Mouse (Mus musculus) kidney, embryonic 14.5 days (tissue): Measurements from ENCODE around the gene Pnkd. TPM values are rescaled to one million over a fixed set of nuclear protein-coding genes. Genes with fewer than 3 reads are reported as not detected.

ENCODE experiments used
- ATAC-seq: fragments of 200-750 bp; cut with Nextera tagmentation; 2 replicates; pipeline ENCODE4 v1.8.0; 2017; ENCODE audit warnings: moderate number of reproducible peaks, mild to moderate bottlenecking, moderate TSS enrichment, moderate library complexity; ENCODE audit not compliant: low FRiP score, low TSS enrichment
- H3K27ac ChIP-seq: fragments of 300-500 bp; sonication (generic); 2 replicates; pipeline ENCODE4 v1.5.1; 2014; ENCODE audit warnings: low read depth, mild to moderate bottlenecking, low read length, moderate library complexity, mixed read lengths
- H3K27me3 ChIP-seq: fragments of 300-500 bp; sonication (generic); 2 replicates; pipeline ENCODE4 v1.6.1; 2014; ENCODE audit warnings: mild to moderate bottlenecking, low read length; ENCODE audit not compliant: control insufficient read depth, insufficient read depth
- H3K36me3 ChIP-seq: fragments of 300-500 bp; sonication (generic); 2 replicates; pipeline ENCODE4 v1.6.1; 2014; ENCODE audit warnings: low read length, mixed read lengths; ENCODE audit not compliant: control insufficient read depth, insufficient read depth
- H3K4me1 ChIP-seq: fragments of 300-500 bp; sonication (generic); 2 replicates; pipeline ENCODE4 v1.6.1; 2014; ENCODE audit warnings: low read length, mixed read lengths; ENCODE audit not compliant: control insufficient read depth, insufficient read depth
- H3K4me2 ChIP-seq: fragments of 300-500 bp; sonication (generic); replicated peaks from 2 replicates; pipeline ENCODE4 v1.6.1; 2014; ENCODE audit warnings: low read depth, mild to moderate bottlenecking, low read length
- H3K4me3 ChIP-seq: fragments of 300-500 bp; sonication (generic); 2 replicates; pipeline ENCODE4 v1.5.1; 2014; ENCODE audit warnings: mild to moderate bottlenecking, low read length
- H3K9ac ChIP-seq: fragments of 300-500 bp; sonication (generic); 2 replicates; pipeline ENCODE4 v1.6.1; 2014; ENCODE audit warnings: low read depth, mild to moderate bottlenecking, low read length, moderate library complexity
- H3K9me3 ChIP-seq: fragments of 300-500 bp; sonication (generic); 2 replicates; pipeline ENCODE4 v1.6.1; 2016; ENCODE audit warnings: low read length; ENCODE audit not compliant: control insufficient read depth
- WGBS: fragments of 180-500 bp; shearing (Covaris S2); extraction: QIAGEN DNeasy Blood & Tissue Kit; methylation state at CpG from one replicate; pipeline ENCODE4 v1.1.7; 2014; 5-methylcytosine and 5-hydroxymethylcytosine counted together
- polyA plus RNA-seq: library from polyadenylated mRNA; unstranded; fragments of >200 nt; fragmentation: Nextera tagmentation; extraction: Ambion mirVana; gene quantifications from 2 replicates; pipeline ENCODE4 v1.2.1, GENCODE M21; 2014

The Pnkd gene
- polyA plus RNA-seq, 1 experiment from 2014 or later = 126 TPM

DNA sequence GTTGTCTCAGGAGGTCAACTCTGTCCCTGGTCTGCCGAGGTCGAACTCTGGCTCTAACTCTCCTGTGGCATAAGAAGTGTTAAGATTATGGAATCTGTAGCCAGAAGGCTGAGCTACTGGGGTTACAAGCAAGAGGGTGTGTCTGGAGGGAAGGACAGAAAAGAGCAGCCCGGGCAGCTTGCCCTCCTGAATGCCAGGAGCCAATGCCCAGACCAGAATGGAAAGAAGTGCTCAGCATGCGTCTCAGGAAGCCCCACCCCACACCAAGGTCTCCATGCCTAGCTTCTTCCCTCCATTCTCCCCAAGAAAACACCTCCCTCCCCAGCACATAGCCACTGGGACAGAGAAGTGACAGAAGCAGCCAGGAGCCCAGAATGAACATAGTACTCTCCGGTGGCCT, 14.3 kb downstream of the Pnkd start:
- ATAC-seq = no peak
- H3K4me2 ChIP-seq = no peak overlapping the region
- no peaks in the 10 kb centered on the region for H3K9me3 ChIP-seq
- H3K36me3 ChIP-seq = 0 out of 2 replicates have a peak, but pooled peaks cover 4% of the 10 kb centered on the region
- no peak overlapping the region for H3K9ac ChIP-seq
- WGBS = 80% methylated on average over 5 of the region's 5 CpGs
- peaks cover 43% of the 10 kb centered on the region for H3K4me1 ChIP-seq
- no peaks in the 10 kb centered on the region for H3K27me3 ChIP-seq
- H3K4me3 ChIP-seq = no peak overlapping the region
- H3K27ac ChIP-seq = no peak overlapping the region

DNA sequence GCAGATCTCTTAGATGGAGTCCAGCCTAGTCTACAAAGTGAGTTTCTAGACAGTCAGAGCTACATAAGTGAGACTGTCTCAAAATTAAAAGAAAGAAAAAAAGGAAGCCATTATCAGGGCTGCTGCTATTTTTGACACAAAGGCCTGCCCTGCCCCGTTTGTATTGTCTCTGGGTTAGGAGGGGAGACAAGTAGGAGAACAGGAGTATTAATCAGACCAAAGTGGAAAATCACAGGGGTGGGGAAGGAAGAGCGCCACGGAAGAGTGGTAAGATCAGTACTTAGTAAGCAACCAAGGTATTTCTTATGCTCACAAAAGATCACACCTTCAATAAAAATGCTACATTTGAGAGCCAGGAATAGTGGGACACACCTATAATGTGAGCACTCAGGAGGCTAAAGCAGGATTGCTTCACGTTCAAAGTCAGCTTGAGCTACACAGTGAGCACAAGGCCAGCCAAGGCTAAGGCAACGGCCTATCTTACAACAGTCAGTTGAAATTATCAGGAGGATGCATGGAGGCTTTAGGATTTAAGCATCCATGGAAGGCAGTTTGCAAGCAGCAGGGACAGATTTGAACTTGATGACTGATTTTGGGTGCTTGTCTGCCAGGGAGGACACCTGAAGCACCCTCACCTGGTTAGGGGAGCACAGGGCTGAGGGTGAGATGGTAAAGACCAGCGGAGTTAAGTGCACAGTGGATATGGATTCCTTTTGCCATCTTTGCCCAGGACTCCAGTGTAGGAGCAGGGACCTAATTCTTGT, 15.8 kb downstream of the Pnkd start:
- peaks cover 34% of the 10 kb centered on the region for H3K4me1 ChIP-seq
- no peak overlapping the region for H3K4me2 ChIP-seq
- H3K4me3 ChIP-seq = no peak overlapping the region
- H3K27me3 ChIP-seq = no peaks in the 10 kb centered on the region
- H3K9me3 ChIP-seq = no peaks in the 10 kb centered on the region
- no peak for ATAC-seq
- 87% methylated on average over 6 of the region's 6 CpGs for WGBS
- H3K27ac ChIP-seq = no peak overlapping the region
- no peaks in the 10 kb centered on the region for H3K36me3 ChIP-seq
- H3K9ac ChIP-seq = no peak overlapping the region

DNA sequence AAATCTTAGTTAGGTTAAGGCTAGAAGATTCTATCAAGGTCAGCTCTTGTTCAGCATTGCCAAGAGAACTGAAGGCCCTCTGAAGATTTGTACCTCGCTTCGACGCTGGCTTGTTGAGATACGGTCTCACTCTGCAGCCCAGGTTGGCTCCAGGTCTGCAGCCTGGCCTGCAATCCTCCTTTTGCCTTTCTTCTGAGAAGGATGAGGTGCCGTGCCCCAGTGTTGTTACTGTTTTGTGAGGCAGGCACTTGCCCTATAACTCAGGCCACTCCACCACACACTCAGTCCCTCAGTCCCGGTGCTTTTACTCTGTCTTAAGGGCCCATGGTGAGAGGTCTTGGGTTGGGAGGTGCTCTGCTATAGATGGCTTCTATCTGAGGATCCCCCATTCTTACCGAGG, 17.5 kb downstream of the Pnkd start:
- WGBS = 72% methylated on average over 7 of the region's 7 CpGs
- Histone ChIP-seq H3K4me2 (no peak overlapping the region; the same call in 1 of the 2 replicates), H3K4me3 (no peak overlapping the region), H3K4me1 (peaks cover 17% of the 10 kb centered on the region), H3K27me3 (no peaks in the 10 kb centered on the region), H3K27ac (no peak overlapping the region), H3K36me3 (no peaks in the 10 kb centered on the region), H3K9ac (no peak overlapping the region), H3K9me3 (no peaks in the 10 kb centered on the region)
- no peak for ATAC-seq

DNA sequence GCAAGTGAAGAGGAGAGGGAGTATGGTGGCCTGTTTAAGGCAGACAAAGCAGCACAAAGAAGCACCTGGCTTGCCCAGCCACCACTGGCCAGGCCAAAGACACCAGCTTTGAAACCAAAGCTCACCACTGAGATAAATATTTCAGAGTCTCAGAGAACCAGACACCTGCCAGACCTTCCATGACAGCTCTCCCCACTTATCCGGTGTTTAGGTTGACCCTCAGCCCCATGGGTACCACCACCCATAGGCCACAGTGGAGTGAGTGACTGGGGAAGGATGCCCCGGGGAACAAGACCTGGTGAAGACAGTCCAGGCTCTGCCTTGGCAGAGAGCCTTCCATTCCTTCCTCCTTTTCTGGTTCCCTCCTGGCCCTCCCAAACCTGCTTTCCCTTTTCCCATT, 18.1 kb downstream of the Pnkd start:
- WGBS = 59% methylated on average over 2 of the region's 2 CpGs
- ATAC-seq = no peak
- Histone ChIP-seq H3K4me3 (peak overlapping the region; percentile 70; the same call in 1 of the 2 replicates), H3K9ac (peak overlapping the region; percentile 79; the same call in 1 of the 2 replicates), H3K4me2 (peak overlapping the region; percentile 81; the same call in 1 of the 2 replicates), H3K27me3 (no peaks in the 10 kb centered on the region), H3K36me3 (no peaks in the 10 kb centered on the region), H3K9me3 (no peaks in the 10 kb centered on the region), H3K27ac (no peak overlapping the region), H3K4me1 (peaks cover 13% of the 10 kb centered on the region)

DNA sequence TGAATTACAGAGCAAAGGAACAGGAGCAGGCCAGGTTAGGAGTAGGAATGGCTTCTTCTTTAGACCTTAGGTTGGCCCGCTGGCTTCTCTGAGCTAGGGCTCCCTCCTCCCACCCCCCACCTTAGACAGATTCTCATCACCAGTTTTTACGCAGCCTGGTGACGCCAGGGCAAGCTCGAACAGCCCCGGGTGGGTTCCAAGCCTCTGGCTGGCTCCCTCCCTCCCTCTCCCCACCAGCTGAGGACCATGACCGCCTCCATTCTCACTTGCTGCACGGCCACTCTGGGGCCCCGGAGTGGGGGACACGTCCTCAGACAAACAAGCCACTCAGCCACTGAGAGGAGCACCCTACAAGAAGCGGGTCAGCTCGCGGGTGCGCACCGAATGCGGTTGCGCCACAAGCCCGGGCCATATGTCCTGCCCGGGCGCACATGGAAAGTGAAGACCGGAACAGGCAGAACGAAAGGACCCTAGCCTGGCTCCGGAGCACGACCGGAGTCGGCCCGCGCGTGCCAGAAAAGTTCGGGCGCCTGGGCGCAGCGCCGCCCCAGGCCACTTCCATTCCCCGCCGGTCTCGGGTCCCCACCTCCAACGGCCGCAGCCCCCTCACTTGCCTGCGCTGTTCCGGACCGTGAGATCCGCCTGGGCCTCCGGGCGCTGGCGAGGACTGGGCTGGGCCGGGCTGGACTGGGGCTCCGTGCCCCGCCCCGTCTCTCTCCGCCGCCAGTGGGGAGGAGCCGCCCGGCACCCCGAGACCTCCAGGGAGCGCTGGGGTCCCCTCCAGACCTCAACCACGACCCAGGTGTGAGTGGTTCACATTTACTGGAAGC, 19.0 kb downstream of the Pnkd start:
- peak; percentile 94 for ATAC-seq
- peak overlapping the region; percentile 79 for H3K9ac ChIP-seq
- H3K36me3 ChIP-seq = no peaks in the 10 kb centered on the region
- H3K27me3 ChIP-seq = no peaks in the 10 kb centered on the region
- peaks cover 10% of the 10 kb centered on the region for H3K4me1 ChIP-seq
- H3K9me3 ChIP-seq = no peaks in the 10 kb centered on the region
- peak overlapping the region; percentile 70 for H3K4me3 ChIP-seq
- peak overlapping the region; percentile 86 for H3K27ac ChIP-seq
- H3K4me2 ChIP-seq = peak overlapping the region; percentile 81
- under 1% methylated on average over 56 of the region's 56 CpGs for WGBS

DNA sequence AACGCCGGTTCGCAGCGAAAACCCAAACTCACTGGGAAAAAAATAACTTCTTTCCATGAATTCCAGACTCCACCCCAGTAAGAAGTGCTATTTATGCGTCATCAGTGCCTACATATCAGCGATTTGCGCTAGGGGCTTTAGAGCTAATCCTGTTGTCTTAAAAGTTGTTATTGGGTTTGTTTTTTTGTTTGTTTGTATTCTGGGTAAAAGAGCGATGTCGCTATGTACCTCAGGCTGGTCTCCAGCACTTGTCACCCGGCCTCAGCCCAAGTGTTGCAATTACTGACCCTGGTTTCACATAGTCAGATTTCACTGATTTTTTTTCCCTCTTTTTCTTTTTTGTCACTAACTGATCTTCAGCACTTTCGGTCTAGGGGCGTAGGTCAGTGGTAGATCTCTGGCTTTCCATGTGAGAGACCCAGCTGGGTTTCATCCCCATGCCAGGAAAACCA, 19.6 kb downstream of the Pnkd start:
- no peak for ATAC-seq
- Histone ChIP-seq H3K36me3 (no peaks in the 10 kb centered on the region), H3K4me3 (peak overlapping the region; percentile 70), H3K27me3 (no peaks in the 10 kb centered on the region), H3K27ac (peak overlapping the region; percentile 86), H3K4me1 (peaks cover 7% of the 10 kb centered on the region), H3K9ac (peak overlapping the region; percentile 79), H3K4me2 (peak overlapping the region; percentile 81), H3K9me3 (no peaks in the 10 kb centered on the region)
- WGBS = 3% methylated on average over 12 of the region's 12 CpGs

DNA sequence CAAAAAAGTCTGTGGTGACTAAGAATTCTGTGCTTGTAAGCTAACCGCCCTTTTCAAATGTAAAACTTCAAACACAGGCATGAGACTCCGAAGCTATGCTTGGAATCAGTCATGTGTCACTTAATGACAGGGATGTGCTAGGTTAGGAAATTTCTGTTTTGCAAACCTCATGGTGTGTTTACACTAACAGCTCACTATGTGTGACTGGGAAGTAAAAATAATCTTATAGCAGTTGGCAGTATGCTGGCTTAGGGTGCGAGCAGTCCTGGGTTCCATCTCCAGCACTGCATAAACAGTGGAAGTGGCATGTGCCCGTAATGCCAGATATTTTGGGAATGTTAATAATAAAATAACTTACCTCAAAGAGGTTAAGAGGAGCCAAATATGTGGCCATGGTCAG, 20.2 kb downstream of the Pnkd start:
- Histone ChIP-seq H3K4me3 (no peak overlapping the region), H3K4me2 (no peak overlapping the region), H3K27ac (no peak overlapping the region), H3K36me3 (no peaks in the 10 kb centered on the region), H3K9me3 (no peaks in the 10 kb centered on the region), H3K4me1 (peaks cover 6% of the 10 kb centered on the region), H3K27me3 (no peaks in the 10 kb centered on the region), H3K9ac (no peak overlapping the region)
- WGBS = 68% methylated on average over 4 of the region's 4 CpGs
- no peak for ATAC-seq

DNA sequence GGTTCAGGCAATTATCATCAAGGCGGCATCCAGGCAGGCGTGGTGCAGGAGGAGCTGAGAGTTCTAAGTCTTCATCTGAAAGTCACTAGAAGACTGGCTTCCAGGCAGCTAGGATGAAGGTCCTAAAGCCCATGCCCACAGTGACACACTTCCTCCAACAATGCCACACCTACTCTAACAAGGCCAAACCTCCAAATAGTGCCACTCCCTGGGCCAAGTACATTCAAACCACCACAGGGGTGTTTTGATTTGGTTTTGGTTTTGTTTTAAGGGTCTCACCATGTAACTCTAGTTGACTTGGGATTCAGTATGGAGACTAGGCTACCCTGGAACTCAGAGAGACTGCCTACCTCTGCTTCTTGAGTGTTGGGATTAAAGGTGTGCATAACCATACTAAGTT, 20.8 kb downstream of the Pnkd start, which contains the start of gene Tmbim1:
Gene Tmbim1, minus strand, starts transcription at position 101 of the 400 bp plus-strand sequence.
- ATAC-seq = no peak

More for the DNA sequence above, 20.8 kb downstream of the Pnkd start, which contains the start of gene Tmbim1:
- WGBS = 85% methylated on average over 2 of the region's 2 CpGs
- Histone ChIP-seq H3K9me3 (no peaks in the 10 kb centered on the region), H3K4me3 (peak within 1 kb of the TSS; percentile 70), H3K27ac (peak within 1 kb of the TSS; percentile 86; the same call in 1 of the 2 replicates), H3K4me2 (peak within 1 kb of the TSS; percentile 81), H3K27me3 (no peaks in the 10 kb centered on the region), H3K4me1 (peaks cover 6% of the 10 kb centered on the region), H3K9ac (peak within 1 kb of the TSS; percentile 79; the same call in 1 of the 2 replicates), H3K36me3 (no peaks in the 10 kb centered on the region)
